Mouse (Mus musculus): Measurements from ENCODE around the gene Vmn1r195. TPM values are rescaled to one million over a fixed set of nuclear protein-coding genes. Genes with fewer than 3 reads are reported as not detected.
"Not testable (repeated sequence)": the region's sequence is repeated elsewhere in the genome, so short reads cannot be mapped to it uniquely, and the experiment has no call there.

Gene Vmn1r195
- not detected in 2 replicates for polyA plus RNA-seq (2015; fragmentation: Nextera tagmentation; extraction: Ambion mirVana)

DNA sequence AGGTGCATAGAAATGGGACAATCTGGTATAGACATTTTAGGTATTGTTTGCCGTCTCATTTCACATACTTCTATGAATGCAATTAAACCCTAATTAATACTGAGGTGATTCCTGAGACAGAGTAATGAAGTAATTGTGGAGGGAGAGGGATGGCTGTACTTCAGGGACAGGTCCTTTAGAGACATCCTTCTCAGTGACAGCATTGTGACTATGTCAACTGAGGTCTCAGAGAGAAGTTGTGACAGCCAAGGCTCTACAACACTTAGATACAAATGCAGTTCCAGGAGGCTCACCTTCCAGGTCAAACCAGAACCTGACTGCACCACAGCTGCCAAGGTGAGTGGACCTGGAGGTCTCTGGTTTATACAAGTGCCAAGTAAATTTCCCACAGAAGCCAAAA is at the start of gene Vmn1r195:
TSS of gene Vmn1r195 (plus strand) at position 301 of the 400 bp plus-strand sequence.
- H3K27me3 ChIP-seq (replicated peaks; ENCODE audit: control insufficient read depth, insufficient read depth, low read length); H3K9ac ChIP-seq (ENCODE audit: low read depth, low read length); H3K36me3 ChIP-seq (ENCODE audit: control insufficient read depth, insufficient read depth, low read length); H3K27ac ChIP-seq (ENCODE audit: low read length); H3K4me2 ChIP-seq (ENCODE audit: low read depth, low read length); H3K4me1 ChIP-seq (ENCODE audit: control insufficient read depth, insufficient read depth, low read length); H3K9me3 ChIP-seq (ENCODE audit: control insufficient read depth, low read length); ATAC-seq; H3K4me3 ChIP-seq (ENCODE audit: low read length): not testable (repeated sequence)
- 93% methylated on average over 1 of the region's 1 CpGs for WGBS

DNA sequence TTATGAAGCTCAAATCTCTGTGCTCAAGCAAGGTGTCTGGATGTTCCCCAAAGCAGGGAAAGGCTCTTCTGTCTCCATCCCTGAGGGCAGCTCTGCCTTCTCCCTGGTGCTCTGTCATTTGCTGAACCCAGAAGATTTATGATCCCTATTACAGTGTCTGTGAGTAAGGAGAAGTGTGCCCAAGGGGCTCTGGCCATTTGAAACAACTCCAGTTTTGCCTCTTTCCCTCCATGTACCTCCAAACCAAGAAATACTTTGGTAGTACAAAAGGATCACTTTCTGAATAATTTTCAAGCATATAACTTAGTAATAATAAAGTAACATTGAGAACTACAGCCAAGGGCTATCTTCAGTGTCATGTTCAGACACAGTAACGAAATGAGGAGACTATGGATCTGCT is 47.3 kb upstream of the Vmn1r195 start, which contains the start of gene Vmn1r193:
TSS of gene Vmn1r193 (minus strand) at position 101 of the 400 bp plus-strand sequence.
- not testable (repeated sequence) for H3K9me3 ChIP-seq (ENCODE audit: control insufficient read depth, low read length); H3K4me1 ChIP-seq (ENCODE audit: control insufficient read depth, insufficient read depth, low read length); H3K27ac ChIP-seq (ENCODE audit: low read length); ATAC-seq; H3K4me2 ChIP-seq (ENCODE audit: low read depth, low read length); H3K36me3 ChIP-seq (ENCODE audit: control insufficient read depth, insufficient read depth, low read length); H3K4me3 ChIP-seq (ENCODE audit: low read length); H3K27me3 ChIP-seq (replicated peaks; ENCODE audit: control insufficient read depth, insufficient read depth, low read length); H3K9ac ChIP-seq (ENCODE audit: low read depth, low read length)
- 79% methylated on average over 1 of the region's 1 CpGs for WGBS

DNA sequence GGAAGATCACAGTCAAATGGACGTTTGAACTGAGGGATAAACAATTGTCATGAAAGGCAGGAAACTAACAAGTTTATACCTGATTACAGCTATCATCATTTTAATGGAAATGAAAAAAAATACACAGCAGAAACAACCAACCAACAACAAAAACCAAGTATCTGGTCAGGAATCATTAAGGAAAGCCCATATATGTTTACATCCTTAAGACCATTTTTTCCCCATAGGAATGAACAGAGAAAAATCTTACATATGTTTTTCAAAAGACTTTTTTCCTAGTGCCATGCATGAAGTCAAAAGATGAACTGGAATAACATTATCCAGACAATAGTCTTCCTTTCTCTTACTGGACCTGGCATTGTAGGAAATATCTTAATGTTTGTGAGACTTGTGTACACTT is 26.4 kb upstream of the Vmn1r195 start, which contains the start of gene Vmn1r194:
TSS of gene Vmn1r194 (plus strand) at position 301 of the 400 bp plus-strand sequence.
- Histone ChIP-seq H3K4me2 (ENCODE audit: low read depth, low read length) (no peak within 1 kb of the TSS), H3K27ac (ENCODE audit: low read length) (no peak within 1 kb of the TSS), H3K36me3 (ENCODE audit: control insufficient read depth, insufficient read depth, low read length) (no peaks in the 10 kb centered on the region), H3K4me3 (ENCODE audit: low read length) (no peak within 1 kb of the TSS), H3K9me3 (ENCODE audit: control insufficient read depth, low read length) (no peaks in the 10 kb centered on the region), H3K27me3 (replicated peaks; ENCODE audit: control insufficient read depth, insufficient read depth, low read length) (no peaks in the 10 kb centered on the region), H3K4me1 (ENCODE audit: control insufficient read depth, insufficient read depth, low read length) (no peaks in the 10 kb centered on the region), H3K9ac (ENCODE audit: low read depth, low read length) (no peak within 1 kb of the TSS)
- 17% methylated on average over 1 of the region's 1 CpGs for WGBS
- no peak for ATAC-seq

DNA sequence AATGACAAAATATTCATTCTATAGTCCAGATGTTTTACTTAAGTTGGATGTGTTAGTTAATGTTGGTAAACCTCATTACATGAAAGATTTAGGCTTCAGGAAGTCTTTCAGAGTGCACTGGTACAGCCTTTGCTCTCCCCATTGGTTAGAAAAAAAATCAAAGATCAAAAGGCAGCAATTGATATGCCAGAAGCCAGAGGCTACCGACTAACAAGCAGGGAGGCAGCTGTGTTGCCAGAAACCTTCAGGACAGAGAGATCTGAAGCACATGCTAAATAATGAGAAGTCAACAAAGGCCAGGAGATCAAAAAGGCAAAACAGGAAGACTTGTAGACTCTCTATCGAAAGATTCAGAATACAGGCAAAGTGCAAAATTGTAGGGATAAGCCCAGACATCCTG is 1.4 kb downstream of the Vmn1r195 start:
- Histone ChIP-seq H3K9me3 (ENCODE audit: control insufficient read depth, low read length) (no peaks in the 10 kb centered on the region), H3K36me3 (ENCODE audit: control insufficient read depth, insufficient read depth, low read length) (no peaks in the 10 kb centered on the region), H3K4me3 (ENCODE audit: low read length) (no peak overlapping the region), H3K27me3 (replicated peaks; ENCODE audit: control insufficient read depth, insufficient read depth, low read length) (no peaks in the 10 kb centered on the region), H3K9ac (ENCODE audit: low read depth, low read length) (no peak overlapping the region), H3K27ac (ENCODE audit: low read length) (no peak overlapping the region), H3K4me1 (ENCODE audit: control insufficient read depth, insufficient read depth, low read length) (no peaks in the 10 kb centered on the region), H3K4me2 (ENCODE audit: low read depth, low read length) (no peak overlapping the region)
- 40% methylated on average over 2 of the region's 2 CpGs for WGBS
- ATAC-seq, result no peak

DNA sequence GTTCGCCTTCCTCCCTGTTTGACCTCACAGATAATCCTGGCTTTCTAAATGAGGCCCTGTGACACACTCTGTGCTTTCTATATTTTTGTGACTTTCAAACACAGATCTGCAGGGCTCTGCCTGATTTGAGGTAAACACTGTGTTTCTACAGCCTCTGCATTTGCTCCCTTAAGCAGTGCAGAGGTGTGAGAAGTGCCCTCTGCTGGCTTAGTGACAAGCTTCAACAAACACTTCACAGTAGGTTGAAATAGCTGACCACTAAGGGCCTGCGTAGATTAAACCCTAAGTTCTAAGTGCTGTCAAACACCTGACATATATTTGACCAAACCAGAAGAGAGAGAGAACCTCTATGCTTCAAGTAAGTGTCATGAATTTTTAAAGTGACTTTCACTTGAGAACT is 14.3 kb downstream of the Vmn1r195 start:
- WGBS, result 62% methylated on average over 2 of the region's 2 CpGs
- H3K4me2 ChIP-seq (ENCODE audit: low read depth, low read length), result no peak overlapping the region
- H3K36me3 ChIP-seq (ENCODE audit: control insufficient read depth, insufficient read depth, low read length), result no peaks in the 10 kb centered on the region
- H3K27me3 ChIP-seq (replicated peaks; ENCODE audit: control insufficient read depth, insufficient read depth, low read length), result no peaks in the 10 kb centered on the region
- no peak for ATAC-seq
- H3K9me3 ChIP-seq (ENCODE audit: control insufficient read depth, low read length), result no peaks in the 10 kb centered on the region
- no peak overlapping the region for H3K27ac ChIP-seq (ENCODE audit: low read length)
- H3K4me1 ChIP-seq (ENCODE audit: control insufficient read depth, insufficient read depth, low read length), result no peaks in the 10 kb centered on the region
- H3K9ac ChIP-seq (ENCODE audit: low read depth, low read length), result no peak overlapping the region
- H3K4me3 ChIP-seq (ENCODE audit: low read length), result no peak overlapping the region

DNA sequence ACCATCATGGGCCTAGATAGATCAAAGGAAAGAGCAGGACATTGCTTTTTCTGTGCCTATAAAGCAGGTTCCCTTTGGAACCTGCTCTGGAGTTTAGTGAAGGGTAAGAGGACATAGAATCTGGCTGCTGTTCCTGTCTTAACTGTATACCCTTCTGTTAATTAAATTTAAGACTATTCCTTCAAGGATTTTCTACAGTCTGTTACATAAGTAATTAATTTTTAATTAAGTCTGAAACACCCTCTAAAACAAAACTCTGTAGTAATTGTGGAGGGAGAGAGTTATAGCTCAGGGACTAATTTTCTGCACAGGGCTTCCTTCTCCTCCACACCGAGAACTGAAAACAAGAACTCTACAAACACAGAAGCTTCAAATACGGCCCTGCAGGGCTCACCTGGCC is 19.3 kb downstream of the Vmn1r195 start, which contains the start of gene Vmn1r196:
TSS of gene Vmn1r196 (plus strand) at position 301 of the 400 bp plus-strand sequence.
- H3K27ac ChIP-seq (ENCODE audit: low read length), result no peak within 1 kb of the TSS
- no peaks in the 10 kb centered on the region for H3K27me3 ChIP-seq (replicated peaks; ENCODE audit: control insufficient read depth, insufficient read depth, low read length)
- no peak for ATAC-seq
- no peak within 1 kb of the TSS for H3K4me2 ChIP-seq (ENCODE audit: low read depth, low read length)
- no peaks in the 10 kb centered on the region for H3K36me3 ChIP-seq (ENCODE audit: control insufficient read depth, insufficient read depth, low read length)
- H3K9me3 ChIP-seq (ENCODE audit: control insufficient read depth, low read length), result no peaks in the 10 kb centered on the region
- 64% methylated on average over 2 of the region's 2 CpGs for WGBS
- H3K9ac ChIP-seq (ENCODE audit: low read depth, low read length), result no peak within 1 kb of the TSS
- no peaks in the 10 kb centered on the region for H3K4me1 ChIP-seq (ENCODE audit: control insufficient read depth, insufficient read depth, low read length)
- no peak within 1 kb of the TSS for H3K4me3 ChIP-seq (ENCODE audit: low read length)

DNA sequence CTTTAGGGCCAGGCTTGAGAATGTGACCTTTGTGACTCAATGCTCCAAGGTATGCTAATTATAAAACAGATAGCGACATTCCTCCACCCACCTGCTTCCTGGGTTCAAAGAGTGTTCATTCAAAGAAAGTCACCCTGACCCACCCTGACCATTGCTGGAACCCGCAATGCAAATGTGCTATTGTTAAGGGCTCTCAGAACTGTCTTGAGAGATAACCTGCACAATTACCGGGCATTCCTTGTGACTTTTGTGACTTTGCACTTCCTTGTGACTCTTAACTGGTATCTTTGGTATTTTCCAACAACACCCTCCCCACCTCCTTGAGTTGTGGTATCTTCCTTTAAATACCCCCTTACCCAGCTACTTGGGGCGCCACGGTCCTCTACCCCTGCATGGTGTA is 37.8 kb downstream of the Vmn1r195 start:
- not testable (repeated sequence) for ATAC-seq; H3K4me2 ChIP-seq (ENCODE audit: low read depth, low read length); H3K4me3 ChIP-seq (ENCODE audit: low read length); H3K9me3 ChIP-seq (ENCODE audit: control insufficient read depth, low read length); H3K36me3 ChIP-seq (ENCODE audit: control insufficient read depth, insufficient read depth, low read length); H3K9ac ChIP-seq (ENCODE audit: low read depth, low read length); H3K27ac ChIP-seq (ENCODE audit: low read length); H3K27me3 ChIP-seq (replicated peaks; ENCODE audit: control insufficient read depth, insufficient read depth, low read length); H3K4me1 ChIP-seq (ENCODE audit: control insufficient read depth, insufficient read depth, low read length)
- WGBS, result 86% methylated on average over 5 of the region's 5 CpGs

DNA sequence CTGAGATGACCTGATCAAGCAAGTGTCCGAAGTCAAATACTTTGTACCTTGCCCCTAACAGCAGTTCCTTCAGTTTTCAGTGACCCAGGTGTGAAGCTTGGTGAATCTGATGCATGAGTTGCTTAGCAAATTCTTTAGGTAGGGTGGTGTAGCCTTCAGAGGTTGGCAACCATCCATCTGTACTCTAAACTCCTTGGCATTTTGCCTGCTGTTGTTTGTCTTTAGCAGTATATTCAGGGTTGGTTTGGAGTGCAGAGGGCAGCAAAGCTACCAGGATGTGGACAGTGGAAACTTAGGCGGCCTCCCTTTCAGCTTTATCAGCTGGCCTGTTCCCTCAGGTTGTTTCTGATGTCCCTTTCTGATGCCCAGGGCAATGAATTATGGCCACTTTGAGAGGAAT is 45.0 kb downstream of the Vmn1r195 start:
- Histone ChIP-seq H3K4me3 (ENCODE audit: low read length) (no peak overlapping the region), H3K9me3 (ENCODE audit: control insufficient read depth, low read length) (no peaks in the 10 kb centered on the region), H3K9ac (ENCODE audit: low read depth, low read length) (no peak overlapping the region), H3K36me3 (ENCODE audit: control insufficient read depth, insufficient read depth, low read length) (no peaks in the 10 kb centered on the region), H3K27ac (ENCODE audit: low read length) (no peak overlapping the region), H3K4me1 (ENCODE audit: control insufficient read depth, insufficient read depth, low read length) (no peaks in the 10 kb centered on the region), H3K27me3 (replicated peaks; ENCODE audit: control insufficient read depth, insufficient read depth, low read length) (no peaks in the 10 kb centered on the region), H3K4me2 (ENCODE audit: low read depth, low read length) (no peak overlapping the region)
- no peak for ATAC-seq
- 78% methylated on average over 2 of the region's 2 CpGs for WGBS

DNA sequence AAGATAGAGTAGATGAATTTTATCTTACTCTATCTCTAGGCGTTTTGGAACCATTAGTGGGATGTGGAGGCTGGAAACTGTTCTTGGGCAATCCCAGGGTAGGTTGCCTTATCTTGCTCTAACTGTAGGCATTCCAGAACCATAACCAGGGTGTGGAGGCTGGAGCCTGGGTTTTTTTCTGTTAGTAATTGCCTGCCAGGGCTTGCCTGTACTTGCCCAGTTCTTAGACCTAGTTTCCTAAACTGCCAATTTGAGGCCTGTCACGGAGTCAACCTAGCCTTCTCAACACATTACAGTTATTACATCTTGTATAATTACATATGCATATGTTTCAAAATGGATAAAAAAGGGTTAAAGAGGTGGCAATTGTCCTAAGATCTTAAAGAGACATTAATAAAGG is 47.0 kb downstream of the Vmn1r195 start:
- Histone ChIP-seq H3K4me3 (ENCODE audit: low read length) (no peak overlapping the region), H3K27ac (ENCODE audit: low read length) (no peak overlapping the region), H3K4me1 (ENCODE audit: control insufficient read depth, insufficient read depth, low read length) (no peaks in the 10 kb centered on the region), H3K4me2 (ENCODE audit: low read depth, low read length) (no peak overlapping the region), H3K9ac (ENCODE audit: low read depth, low read length) (no peak overlapping the region), H3K9me3 (ENCODE audit: control insufficient read depth, low read length) (no peaks in the 10 kb centered on the region), H3K36me3 (ENCODE audit: control insufficient read depth, insufficient read depth, low read length) (no peaks in the 10 kb centered on the region), H3K27me3 (replicated peaks; ENCODE audit: control insufficient read depth, insufficient read depth, low read length) (no peaks in the 10 kb centered on the region)
- ATAC-seq, result no peak
- 88% methylated on average over 2 of the region's 2 CpGs for WGBS

DNA sequence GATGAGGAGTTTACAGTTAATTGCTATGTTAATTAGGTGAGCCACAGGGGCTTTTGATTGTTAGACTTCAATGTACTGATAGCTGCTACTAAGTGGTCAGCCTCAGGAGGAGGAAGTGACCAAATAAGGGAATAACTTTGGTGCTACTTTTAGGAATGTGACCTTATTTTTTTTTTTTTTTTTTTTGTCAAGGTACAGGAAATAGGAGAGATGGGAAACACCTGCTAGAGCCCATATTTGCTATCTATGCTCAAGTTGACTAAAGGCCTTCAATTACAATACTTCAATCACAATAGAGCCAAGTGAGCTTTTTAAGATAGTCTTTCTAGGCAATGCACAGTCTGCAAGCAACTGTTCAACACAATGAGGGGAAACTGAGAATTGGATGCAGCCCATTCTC is 49.8 kb downstream of the Vmn1r195 start:
- no peak overlapping the region for H3K4me2 ChIP-seq (ENCODE audit: low read depth, low read length)
- no peaks in the 10 kb centered on the region for H3K4me1 ChIP-seq (ENCODE audit: control insufficient read depth, insufficient read depth, low read length)
- H3K27me3 ChIP-seq (replicated peaks; ENCODE audit: control insufficient read depth, insufficient read depth, low read length), result no peaks in the 10 kb centered on the region
- H3K9me3 ChIP-seq (ENCODE audit: control insufficient read depth, low read length), result no peaks in the 10 kb centered on the region
- no peaks in the 10 kb centered on the region for H3K36me3 ChIP-seq (ENCODE audit: control insufficient read depth, insufficient read depth, low read length)
- H3K4me3 ChIP-seq (ENCODE audit: low read length), result no peak overlapping the region
- H3K9ac ChIP-seq (ENCODE audit: low read depth, low read length), result no peak overlapping the region
- no peak for ATAC-seq
- no peak overlapping the region for H3K27ac ChIP-seq (ENCODE audit: low read length)

All from intestine, embryonic 16.5 days (tissue).